Mouse (Mus musculus) midbrain, embryonic 11.5 days (tissue): ENCODE data around the gene Cfdp1. TPM values are rescaled to one million over a fixed set of nuclear protein-coding genes. Genes with fewer than 3 reads are reported as not detected.

Experiments
- ATAC-seq: fragments of 200-750 bp; cut with Nextera tagmentation; 2 replicates; pipeline ENCODE4 v1.8.0; 2017; ENCODE audit warnings: moderate TSS enrichment, moderate library complexity; ENCODE audit not compliant: low FRiP score
- DNase-seq: peaks from one replicate; pipeline ENCODE4 v3.0.0; 2015; ENCODE audit warnings: low spot score; ENCODE audit errors: missing footprints
- H3K27ac ChIP-seq: fragments of 300-500 bp; sonication (generic); 2 replicates; pipeline ENCODE4 v1.5.1; 2014; ENCODE audit warnings: low read depth, low read length
- H3K27me3 ChIP-seq: fragments of 300-500 bp; sonication (generic); 2 replicates; pipeline ENCODE4 v1.6.1; 2014; ENCODE audit warnings: mild to moderate bottlenecking, low read length, moderate library complexity, mixed read lengths; ENCODE audit not compliant: control insufficient read depth, insufficient read depth
- H3K36me3 ChIP-seq: fragments of 300-500 bp; sonication (generic); 2 replicates; pipeline ENCODE4 v1.6.1; 2014; ENCODE audit warnings: mild to moderate bottlenecking, low read length, moderate library complexity, mixed read lengths; ENCODE audit not compliant: control insufficient read depth, insufficient read depth
- H3K4me1 ChIP-seq: fragments of 300-500 bp; sonication (generic); 2 replicates; pipeline ENCODE4 v1.6.1; 2014; ENCODE audit warnings: low read length; ENCODE audit not compliant: control insufficient read depth, insufficient read depth
- H3K4me2 ChIP-seq: fragments of 300-500 bp; sonication (generic); 2 replicates; pipeline ENCODE4 v1.6.1; 2014; ENCODE audit warnings: mild to moderate bottlenecking, moderate library complexity
- H3K4me3 ChIP-seq: fragments of 300-500 bp; sonication (generic); 2 replicates; pipeline ENCODE4 v1.5.1; 2014; ENCODE audit warnings: low read depth, low read length
- H3K9ac ChIP-seq: fragments of 300-500 bp; sonication (generic); 2 replicates; pipeline ENCODE4 v1.6.1; 2014; ENCODE audit warnings: low read length
- H3K9me3 ChIP-seq: fragments of 300-500 bp; sonication (generic); 2 replicates; pipeline ENCODE4 v1.6.1; 2016; ENCODE audit warnings: low read length; ENCODE audit not compliant: control insufficient read depth
- WGBS: fragments of 180-500 bp; shearing (Covaris S2); extraction: QIAGEN DNeasy Blood & Tissue Kit; methylation state at CpG from one replicate; pipeline ENCODE4 v1.1.7; 2014; 5-methylcytosine and 5-hydroxymethylcytosine counted together
- polyA plus RNA-seq: library from polyadenylated mRNA; unstranded; fragments of >200 nt; fragmentation: Nextera tagmentation; extraction: Ambion mirVana; gene quantifications from 2 replicates; pipeline ENCODE4 v1.2.1, GENCODE M21; 2014

The Cfdp1 gene
- polyA plus RNA-seq, 1 experiment from 2014 or later: 209 TPM

DNA sequence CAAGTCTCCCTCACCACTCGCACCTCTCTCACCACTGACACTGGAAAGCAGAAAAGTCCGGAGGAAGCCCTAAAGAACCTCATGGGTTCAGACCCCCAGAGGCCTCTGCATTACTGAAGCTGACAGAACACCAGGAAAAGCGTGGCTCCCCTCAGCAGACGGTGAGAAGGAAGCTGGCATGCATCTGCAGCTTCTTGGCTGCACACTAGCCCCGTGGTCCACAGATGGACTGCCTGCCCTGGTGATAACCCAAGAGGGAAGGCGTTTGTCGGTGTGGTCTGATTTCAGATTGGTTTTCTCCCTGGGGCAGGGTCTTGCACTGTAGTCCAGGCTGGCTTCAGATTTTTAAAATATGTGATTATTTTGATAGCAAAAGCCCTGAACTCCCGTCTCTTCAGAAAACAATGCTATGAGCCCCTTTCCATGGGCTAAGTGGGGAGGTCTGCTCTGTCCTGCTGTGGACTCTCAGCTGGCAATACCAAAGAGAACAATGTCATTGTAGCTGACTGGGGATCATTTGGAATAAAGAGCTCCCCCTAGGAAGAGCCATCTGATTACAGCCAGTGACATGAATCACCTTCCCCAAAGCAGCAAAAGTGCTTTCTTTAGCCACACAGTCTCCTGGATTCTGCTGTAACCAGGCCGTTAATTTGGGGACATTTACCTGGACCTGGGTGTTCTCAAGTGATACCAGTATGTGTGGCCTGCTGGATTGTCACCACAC lies 71.3 kb downstream of the Cfdp1 start:
- no peak overlapping the region for H3K4me2 ChIP-seq
- H3K9me3 ChIP-seq: no peaks in the 10 kb centered on the region
- no peaks in the 10 kb centered on the region for H3K36me3 ChIP-seq
- DNase-seq (no peak), ATAC-seq (no peak)
- 63% methylated on average over 9 of the region's 9 CpGs for WGBS
- no peak overlapping the region for H3K4me3 ChIP-seq
- H3K4me1 ChIP-seq: peaks cover 14% of the 10 kb centered on the region
- no peak overlapping the region for H3K9ac ChIP-seq
- no peak overlapping the region for H3K27ac ChIP-seq
- H3K27me3 ChIP-seq: no peaks in the 10 kb centered on the region

DNA sequence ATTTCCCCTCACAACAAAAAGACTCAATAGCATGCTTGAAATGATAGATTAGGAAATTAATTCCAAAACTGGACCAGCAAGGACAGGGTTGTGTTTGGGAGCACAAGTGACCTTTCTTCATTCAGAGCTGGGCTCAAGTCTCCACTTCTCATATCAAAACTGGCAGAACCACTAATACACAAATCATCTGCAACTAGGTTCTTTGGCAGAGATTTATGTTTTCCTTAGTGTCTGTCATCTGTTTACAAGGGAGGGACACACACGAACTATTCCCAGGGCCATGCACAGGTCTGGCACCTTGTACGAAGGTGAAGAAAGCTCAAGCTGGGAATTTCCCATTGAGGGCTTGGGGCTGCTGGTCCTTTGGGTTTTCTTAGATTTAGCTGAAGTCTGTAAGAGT lies 71.9 kb downstream of the Cfdp1 start:
- Histone ChIP-seq H3K36me3 (no peaks in the 10 kb centered on the region), H3K9me3 (no peaks in the 10 kb centered on the region), H3K27me3 (no peaks in the 10 kb centered on the region), H3K4me3 (no peak overlapping the region), H3K4me2 (no peak overlapping the region), H3K4me1 (peaks cover 8% of the 10 kb centered on the region), H3K27ac (no peak overlapping the region), H3K9ac (no peak overlapping the region)
- DNase-seq: no peak
- WGBS: 90% methylated on average over 2 of the region's 2 CpGs
- ATAC-seq: no peak

DNA sequence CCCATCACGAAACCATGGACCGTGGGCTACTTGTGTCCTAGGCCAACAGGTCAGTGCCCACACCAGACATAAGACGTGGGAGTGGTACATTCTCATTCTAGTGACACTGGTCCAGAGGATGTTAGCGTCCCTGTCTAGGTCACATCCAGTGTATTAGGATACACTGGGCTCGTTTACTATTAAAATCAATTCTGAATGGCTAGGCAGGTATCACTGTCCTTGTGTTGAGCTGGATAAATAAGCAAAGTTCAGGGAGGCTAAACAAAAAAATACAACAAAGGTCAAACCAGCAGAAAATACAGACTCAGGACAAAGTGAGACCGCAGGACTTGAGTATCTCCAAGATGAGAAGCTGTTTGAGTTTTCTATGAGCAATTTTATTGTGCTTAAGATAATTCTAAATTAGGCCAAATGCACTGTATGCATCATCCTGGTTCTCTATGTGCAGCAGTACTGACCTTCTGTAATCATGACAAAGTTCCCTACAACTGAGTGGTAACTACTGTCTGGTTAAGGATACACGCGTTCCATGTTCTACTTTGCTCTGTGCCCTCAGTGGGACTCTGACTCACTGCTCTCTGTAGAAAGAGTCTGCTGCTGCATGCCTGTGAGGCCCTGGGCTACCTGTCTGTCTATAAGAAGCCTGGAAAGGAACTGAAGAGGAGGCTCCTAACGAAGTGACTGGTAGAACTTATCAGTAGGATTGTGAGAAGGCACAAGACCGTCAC lies 73.2 kb downstream of the Cfdp1 start:
- no peak for ATAC-seq
- H3K36me3 ChIP-seq: no peaks in the 10 kb centered on the region; the same call in 1 of the 2 replicates
- H3K9me3 ChIP-seq: no peaks in the 10 kb centered on the region
- H3K4me1 ChIP-seq: no peaks in the 10 kb centered on the region
- H3K9ac ChIP-seq: no peak overlapping the region
- no peak for DNase-seq
- H3K27ac ChIP-seq: no peak overlapping the region
- no peak overlapping the region for H3K4me3 ChIP-seq
- 83% methylated on average over 10 of the region's 10 CpGs for WGBS
- no peaks in the 10 kb centered on the region for H3K27me3 ChIP-seq
- H3K4me2 ChIP-seq: no peak overlapping the region

DNA sequence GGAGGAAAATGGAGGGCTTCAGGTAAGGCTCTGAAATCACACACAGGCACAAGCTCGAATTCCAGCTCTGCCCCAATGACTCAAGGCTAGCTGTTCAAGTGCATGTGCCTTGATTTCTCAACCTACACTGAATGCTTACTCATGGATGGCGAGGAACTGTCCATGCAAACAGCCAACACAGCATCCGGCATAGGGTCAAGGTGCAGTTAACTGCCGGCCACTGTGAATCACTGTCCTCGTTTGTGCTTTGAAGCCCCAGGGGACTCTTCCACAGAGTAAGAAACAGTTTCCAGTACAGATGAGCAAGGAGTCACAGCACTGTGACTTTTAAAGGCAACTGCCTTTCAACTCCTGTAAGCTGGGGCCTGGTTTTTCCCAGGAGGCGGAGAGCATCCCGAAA lies 74.4 kb downstream of the Cfdp1 start:
- Histone ChIP-seq H3K4me1 (no peaks in the 10 kb centered on the region), H3K36me3 (no peaks in the 10 kb centered on the region; the same call in 1 of the 2 replicates), H3K27ac (no peak overlapping the region), H3K9ac (no peak overlapping the region), H3K4me3 (no peak overlapping the region), H3K27me3 (no peaks in the 10 kb centered on the region), H3K9me3 (no peaks in the 10 kb centered on the region), H3K4me2 (no peak overlapping the region)
- DNase-seq: no peak
- ATAC-seq: no peak
- 81% methylated on average over 7 of the region's 7 CpGs for whole genome bisulfite sequencing

DNA sequence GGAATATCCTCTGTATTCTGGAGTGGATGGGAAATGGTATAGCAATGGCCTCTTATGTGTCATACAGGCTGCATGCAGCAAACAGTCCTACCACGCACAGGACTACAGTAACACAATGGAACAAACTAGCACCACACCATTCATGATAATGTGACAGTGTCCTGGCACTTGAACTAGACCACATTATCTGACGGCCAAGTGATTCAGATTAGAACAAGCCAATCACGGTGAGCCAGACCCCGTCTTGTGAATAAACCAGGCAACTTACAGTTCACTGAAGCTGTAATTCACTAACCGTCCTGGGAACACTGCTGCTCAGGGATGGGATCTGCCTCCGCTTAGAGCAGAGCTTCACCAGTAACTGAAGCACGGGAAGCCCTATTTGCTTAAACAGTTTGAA lies 75.3 kb downstream of the Cfdp1 start:
- Histone ChIP-seq H3K27ac (no peak overlapping the region), H3K27me3 (no peaks in the 10 kb centered on the region), H3K9ac (no peak overlapping the region), H3K36me3 (peaks cover 2% of the 10 kb centered on the region; the same call in 1 of the 2 replicates), H3K4me3 (no peak overlapping the region), H3K9me3 (no peaks in the 10 kb centered on the region), H3K4me1 (no peaks in the 10 kb centered on the region), H3K4me2 (no peak overlapping the region)
- DNase-seq: no peak
- whole genome bisulfite sequencing: 80% methylated on average over 7 of the region's 7 CpGs
- no peak for ATAC-seq

DNA sequence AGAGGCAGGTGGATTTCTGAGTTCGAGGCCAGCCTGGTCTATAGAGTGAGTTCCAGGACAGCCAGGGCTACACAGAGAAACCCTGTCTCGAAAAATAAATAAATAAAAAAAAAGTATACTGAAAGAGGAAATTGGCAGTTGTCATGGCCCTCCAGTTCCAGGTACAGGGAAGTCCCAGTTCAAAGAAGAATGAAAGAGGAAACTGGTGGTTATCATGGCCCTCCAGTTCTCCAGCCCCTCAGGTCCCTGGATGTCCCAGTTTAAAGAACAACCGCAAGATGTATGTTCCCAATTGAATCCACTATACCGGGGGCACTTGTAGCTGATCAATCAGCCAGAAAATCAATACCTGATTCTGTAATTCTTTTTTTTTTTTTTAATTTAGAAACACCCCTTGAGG lies 77.6 kb downstream of the Cfdp1 start:
- ATAC-seq (no peak), DNase-seq (no peak)
- Histone ChIP-seq H3K36me3 (peaks cover 2% of the 10 kb centered on the region; the same call in 1 of the 2 replicates), H3K4me3 (no peak overlapping the region), H3K9ac (no peak overlapping the region), H3K4me1 (no peaks in the 10 kb centered on the region), H3K27ac (no peak overlapping the region), H3K27me3 (no peaks in the 10 kb centered on the region), H3K4me2 (no peak overlapping the region), H3K9me3 (no peaks in the 10 kb centered on the region)
- 96% methylated on average over 4 of the region's 4 CpGs for WGBS

DNA sequence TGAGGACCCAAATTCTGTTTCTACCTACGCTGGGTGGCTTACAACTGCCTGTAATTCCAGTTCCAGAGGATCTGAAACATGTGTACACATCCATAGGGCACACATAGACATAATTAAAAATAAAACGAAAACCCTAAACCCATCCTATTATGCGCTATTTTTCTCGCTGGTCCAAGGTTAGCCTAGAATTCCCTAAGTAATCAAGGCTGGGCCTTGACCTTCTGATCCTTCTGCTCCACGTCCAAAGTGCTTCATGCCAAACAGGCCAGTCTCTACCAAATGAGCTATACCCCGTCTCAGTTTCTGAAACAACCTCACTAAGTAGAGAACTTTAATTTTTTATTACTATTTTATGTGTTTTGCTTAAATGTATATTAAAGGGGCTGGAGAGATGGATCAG lies 78.3 kb downstream of the Cfdp1 start:
- ATAC-seq (no peak), DNase-seq (no peak)
- H3K4me1 ChIP-seq: no peaks in the 10 kb centered on the region
- no peaks in the 10 kb centered on the region for H3K9me3 ChIP-seq
- H3K4me3 ChIP-seq: no peak overlapping the region
- H3K27ac ChIP-seq: no peak overlapping the region
- no peak overlapping the region for H3K4me2 ChIP-seq
- H3K27me3 ChIP-seq: no peaks in the 10 kb centered on the region
- peaks cover 2% of the 10 kb centered on the region; the same call in 1 of the 2 replicates for H3K36me3 ChIP-seq
- 94% methylated on average over 6 of the region's 6 CpGs for WGBS
- H3K9ac ChIP-seq: no peak overlapping the region

DNA sequence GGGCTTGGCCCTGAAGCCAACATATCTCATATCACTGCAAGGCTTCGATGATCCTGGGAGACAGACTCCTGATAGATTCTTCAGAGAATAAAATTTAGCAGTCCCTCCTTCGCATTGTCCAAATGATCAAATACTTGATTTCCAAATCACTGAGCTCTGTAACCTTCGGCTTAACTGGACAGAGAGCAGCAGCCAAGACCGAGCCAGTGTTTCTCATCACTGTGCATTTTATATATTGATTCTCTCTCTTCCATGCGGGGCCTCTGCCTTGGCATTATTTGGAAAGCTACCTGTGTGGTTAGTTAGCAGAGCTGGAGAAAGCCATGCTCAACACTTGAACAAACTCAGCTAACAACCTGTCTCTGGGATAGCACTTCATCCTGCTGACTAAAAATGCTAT lies 80.6 kb downstream of the Cfdp1 start:
- DNase-seq (no peak), ATAC-seq (no peak)
- over 99% methylated on average over 5 of the region's 5 CpGs for WGBS
- Histone ChIP-seq H3K9ac (no peak overlapping the region), H3K36me3 (peaks cover 2% of the 10 kb centered on the region; the same call in 1 of the 2 replicates), H3K4me2 (no peak overlapping the region), H3K9me3 (no peaks in the 10 kb centered on the region), H3K27ac (no peak overlapping the region), H3K4me3 (no peak overlapping the region), H3K27me3 (no peaks in the 10 kb centered on the region), H3K4me1 (no peaks in the 10 kb centered on the region)

DNA sequence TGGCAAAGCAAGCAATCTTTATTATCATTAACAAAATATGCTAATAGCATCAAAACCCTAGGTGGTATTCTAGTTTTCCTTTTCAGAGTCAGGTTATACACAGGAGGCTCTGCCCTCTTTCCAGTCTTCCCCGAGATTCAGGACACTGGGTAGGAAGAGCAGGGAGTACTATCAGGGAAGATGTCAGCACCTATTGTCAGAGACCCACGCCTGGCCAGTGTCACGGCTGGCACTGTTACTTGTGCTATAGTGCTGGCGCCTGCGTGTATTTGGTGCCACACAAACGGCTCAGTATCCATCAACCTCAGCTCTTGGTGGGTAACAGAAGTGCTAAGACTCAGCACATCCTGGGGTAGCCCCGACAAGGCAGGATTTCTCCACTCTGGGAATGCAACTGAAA lies 81.0 kb downstream of the Cfdp1 start:
- H3K4me1 ChIP-seq: no peaks in the 10 kb centered on the region
- no peak overlapping the region for H3K4me2 ChIP-seq
- no peak overlapping the region for H3K4me3 ChIP-seq
- WGBS: 94% methylated on average over 7 of the region's 7 CpGs
- H3K36me3 ChIP-seq: peaks cover 2% of the 10 kb centered on the region; the same call in 1 of the 2 replicates
- no peaks in the 10 kb centered on the region for H3K27me3 ChIP-seq
- DNase-seq: no peak
- no peaks in the 10 kb centered on the region for H3K9me3 ChIP-seq
- no peak overlapping the region for H3K27ac ChIP-seq
- ATAC-seq: no peak
- no peak overlapping the region for H3K9ac ChIP-seq
